Mouse (Mus musculus): Measurements from ENCODE around the gene Nrip1. TPM values are rescaled to one million over a fixed set of nuclear protein-coding genes. Genes with fewer than 3 reads are reported as not detected.
A peak's percentile ranks its signal among the peaks of the same experiment; 100 is the strongest.

The Nrip1 gene
- polyA plus RNA-seq, 1 experiment from 2014 or later: 19.1 TPM

DNA sequence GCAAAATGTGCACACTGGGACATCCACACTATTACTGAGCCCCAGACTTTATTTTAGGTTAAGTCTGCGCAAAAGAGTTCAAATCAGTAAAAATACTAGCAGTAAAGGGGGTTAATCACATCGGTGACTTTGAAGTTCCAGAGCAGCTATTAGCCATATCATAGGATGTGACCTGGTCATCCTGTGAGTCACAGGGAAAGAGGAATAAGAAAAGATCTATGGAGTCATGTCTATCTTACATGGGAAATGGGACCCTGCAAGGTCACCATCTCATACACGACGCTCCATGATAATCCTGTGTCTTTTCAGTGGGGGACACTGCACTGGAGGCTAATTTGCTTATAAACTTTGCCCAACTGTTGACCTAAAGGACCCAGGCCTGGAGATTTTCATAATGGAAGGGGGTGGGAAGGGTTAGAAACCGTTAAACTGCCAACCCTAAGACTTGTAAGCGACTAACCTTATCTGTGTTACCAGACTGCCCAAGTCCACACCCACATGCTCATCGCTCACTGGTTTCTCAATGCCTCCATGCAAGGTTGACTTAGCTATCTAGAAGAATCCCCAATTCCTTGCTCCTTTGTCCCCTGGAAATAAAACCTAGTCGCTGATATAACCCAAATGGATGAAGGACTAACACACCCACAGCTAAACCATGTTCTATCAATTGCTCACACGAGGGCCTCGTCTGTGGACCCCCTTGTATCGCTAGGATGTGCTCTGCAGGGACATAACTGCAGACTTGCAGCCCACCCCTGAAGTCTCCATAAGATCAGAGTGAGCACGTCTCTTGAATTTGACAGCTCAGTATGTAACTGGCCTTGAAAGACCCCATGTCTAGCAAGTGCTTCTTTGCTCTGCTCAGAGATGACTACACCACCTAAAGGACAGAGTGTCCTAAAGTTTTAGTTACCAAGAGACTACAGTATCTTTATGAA lies 59.3 kb downstream of the Nrip1 start:
- Histone ChIP-seq H3K4me3 (replicated peaks) (peak overlapping the region; percentile 30), H3K9me3 (replicated peaks) (no peaks in the 10 kb centered on the region), H3K36me3 (replicated peaks) (peaks cover 7% of the 10 kb centered on the region; the same call in 1 of the 2 replicates), H3K9ac (peak overlapping the region; percentile 49), H3K4me2 (peak overlapping the region; percentile 72), H3K27ac (replicated peaks) (peak overlapping the region; percentile 95), H3K4me1 (replicated peaks) (peaks cover 73% of the 10 kb centered on the region), H3K27me3 (no peaks in the 10 kb centered on the region)
- ATAC-seq (ENCODE audit: insufficient read depth): peak; percentile 97
- WGBS (ENCODE audit: insufficient replicate concordance): 29% methylated on average over 12 of the region's 12 CpGs

DNA sequence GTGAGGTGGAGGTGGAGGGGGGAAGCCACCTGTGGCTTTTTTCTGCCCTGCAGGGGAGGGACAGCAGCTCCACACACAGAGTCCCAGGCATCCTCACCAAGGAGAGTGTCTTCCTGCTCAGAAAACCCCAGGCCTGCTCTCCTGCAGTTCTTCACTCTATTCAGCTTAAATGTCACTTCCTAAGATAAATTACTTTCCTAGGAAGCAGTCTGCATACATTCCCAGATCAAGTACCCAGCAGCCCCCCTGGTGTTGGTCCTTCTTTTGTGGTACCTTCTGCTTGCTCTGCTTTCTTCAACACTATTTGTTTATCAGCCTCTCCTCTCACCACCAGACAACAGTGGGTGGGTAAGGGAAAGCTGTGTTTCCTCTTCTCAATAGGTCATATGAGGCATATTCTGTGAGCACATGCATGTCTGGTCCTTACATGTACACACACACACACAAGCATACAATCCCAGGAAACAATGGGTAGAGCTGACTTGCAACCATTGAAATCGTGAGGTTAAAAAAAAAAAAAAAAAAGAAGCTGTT lies 60.7 kb downstream of the Nrip1 start:
- WGBS (ENCODE audit: insufficient replicate concordance): 33% methylated on average over 1 of the region's 1 CpGs
- H3K4me2 ChIP-seq: no peak overlapping the region
- H3K27ac ChIP-seq (replicated peaks): peak overlapping the region; percentile 95
- H3K36me3 ChIP-seq (replicated peaks): peaks cover 15% of the 10 kb centered on the region
- H3K9ac ChIP-seq: peak overlapping the region; percentile 44; the same call in 1 of the 2 replicates
- H3K4me3 ChIP-seq (replicated peaks): no peak overlapping the region
- no peaks in the 10 kb centered on the region for H3K9me3 ChIP-seq (replicated peaks)
- H3K27me3 ChIP-seq: no peaks in the 10 kb centered on the region
- H3K4me1 ChIP-seq (replicated peaks): peaks cover 67% of the 10 kb centered on the region
- ATAC-seq (ENCODE audit: insufficient read depth): no peak

DNA sequence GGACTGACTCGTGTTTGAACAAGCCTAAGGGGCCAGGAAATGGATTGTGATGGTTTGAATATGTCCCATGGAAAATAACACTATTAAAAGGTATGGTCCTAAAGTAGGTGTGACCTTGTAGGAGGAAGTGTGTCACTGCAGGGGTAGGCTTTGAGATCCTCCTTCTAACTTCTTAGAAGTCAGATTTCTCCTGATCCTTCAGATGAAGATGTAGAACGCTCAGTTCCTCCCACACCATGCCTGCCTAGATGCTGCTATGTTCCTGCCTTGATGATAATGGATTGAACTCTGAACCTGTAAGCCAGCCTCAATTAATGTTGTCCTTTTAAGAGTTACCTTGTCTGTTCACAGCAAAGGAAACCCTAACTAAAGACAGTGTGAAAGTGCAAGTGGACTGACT lies 62.8 kb downstream of the Nrip1 start:
- no peak for ATAC-seq (ENCODE audit: insufficient read depth)
- Histone ChIP-seq H3K4me1 (replicated peaks) (peaks cover 59% of the 10 kb centered on the region), H3K36me3 (replicated peaks) (peaks cover 28% of the 10 kb centered on the region), H3K9ac (no peak overlapping the region), H3K9me3 (replicated peaks) (no peaks in the 10 kb centered on the region), H3K4me3 (replicated peaks) (no peak overlapping the region), H3K27me3 (no peaks in the 10 kb centered on the region), H3K4me2 (no peak overlapping the region), H3K27ac (replicated peaks) (0 out of 2 replicates have a peak overlapping the region, but pooled peaks have one; percentile 2)
- 65% methylated on average over 2 of the region's 2 CpGs for WGBS (ENCODE audit: insufficient replicate concordance)

DNA sequence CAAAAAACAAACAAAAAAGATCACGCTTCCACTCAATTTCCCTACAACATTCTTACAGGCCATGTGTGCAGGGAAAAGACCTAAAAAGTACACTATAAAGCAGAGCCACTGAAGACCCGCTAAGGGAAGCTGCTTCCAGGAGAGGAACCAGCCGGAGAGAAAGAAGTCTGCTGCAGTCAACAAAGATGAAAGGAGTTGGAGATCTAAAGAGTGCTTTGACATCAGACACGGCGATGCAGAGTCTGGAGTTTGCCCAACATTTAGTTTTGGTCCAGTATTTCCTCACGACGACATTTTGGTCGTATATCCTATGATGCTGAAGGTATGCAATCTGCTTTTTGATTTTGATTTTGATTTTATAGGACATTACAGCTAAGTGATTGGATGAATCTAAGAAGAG lies 63.3 kb downstream of the Nrip1 start:
- 82% methylated on average over 8 of the region's 8 CpGs for WGBS (ENCODE audit: insufficient replicate concordance)
- Histone ChIP-seq H3K27ac (replicated peaks) (no peak overlapping the region), H3K4me3 (replicated peaks) (no peak overlapping the region), H3K9ac (no peak overlapping the region), H3K4me2 (no peak overlapping the region), H3K4me1 (replicated peaks) (peaks cover 55% of the 10 kb centered on the region), H3K36me3 (replicated peaks) (peaks cover 28% of the 10 kb centered on the region), H3K27me3 (no peaks in the 10 kb centered on the region), H3K9me3 (replicated peaks) (no peaks in the 10 kb centered on the region)
- ATAC-seq (ENCODE audit: insufficient read depth): no peak

DNA sequence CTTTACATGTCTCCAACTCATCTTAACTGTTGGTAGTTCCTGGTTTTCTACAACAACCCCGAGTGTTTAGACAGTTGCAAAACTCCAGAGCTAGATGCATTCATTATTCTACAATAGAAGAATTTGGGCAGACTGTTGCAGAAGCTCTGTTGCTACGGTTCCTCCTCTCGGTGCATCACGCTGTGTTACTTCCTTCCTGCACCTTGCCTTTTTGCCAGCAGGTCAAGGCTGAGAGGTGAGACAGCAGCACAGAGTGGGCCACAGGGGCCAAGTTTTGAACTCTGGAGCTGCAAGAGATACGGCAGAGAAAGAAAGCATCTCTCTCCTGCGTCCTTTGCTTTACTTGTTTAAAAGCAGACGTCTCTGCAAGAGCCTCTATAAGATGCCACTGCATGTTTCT lies 64.3 kb downstream of the Nrip1 start:
- H3K4me1 ChIP-seq (replicated peaks): peaks cover 46% of the 10 kb centered on the region
- no peak overlapping the region for H3K27ac ChIP-seq (replicated peaks)
- H3K9me3 ChIP-seq (replicated peaks): no peaks in the 10 kb centered on the region
- 73% methylated on average over 7 of the region's 7 CpGs for WGBS (ENCODE audit: insufficient replicate concordance)
- H3K9ac ChIP-seq: no peak overlapping the region
- H3K27me3 ChIP-seq: no peaks in the 10 kb centered on the region
- H3K4me3 ChIP-seq (replicated peaks): no peak overlapping the region
- peaks cover 28% of the 10 kb centered on the region for H3K36me3 ChIP-seq (replicated peaks)
- no peak for ATAC-seq (ENCODE audit: insufficient read depth)
- H3K4me2 ChIP-seq: no peak overlapping the region

DNA sequence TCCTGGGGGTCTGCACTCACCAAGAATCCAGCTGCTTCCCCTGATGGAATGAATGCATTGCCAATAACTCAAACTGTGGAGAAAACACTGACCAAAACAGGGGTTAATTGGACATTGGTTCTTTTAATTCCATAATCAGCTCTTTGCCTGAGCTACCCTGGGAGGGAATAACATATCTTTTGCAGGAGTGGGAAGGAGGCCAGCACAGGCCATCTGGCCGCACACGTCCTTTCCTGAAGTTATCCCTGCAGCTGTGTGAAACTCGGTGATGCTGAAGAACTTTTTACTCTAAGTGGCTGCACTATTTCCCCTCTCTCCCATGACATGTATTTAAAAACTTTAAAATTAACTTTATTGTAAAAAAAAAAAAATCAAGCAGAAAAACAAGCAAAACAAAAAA lies 66.6 kb downstream of the Nrip1 start:
- peaks cover 32% of the 10 kb centered on the region for H3K4me1 ChIP-seq (replicated peaks)
- 83% methylated on average over 3 of the region's 3 CpGs for WGBS (ENCODE audit: insufficient replicate concordance)
- H3K27me3 ChIP-seq: no peaks in the 10 kb centered on the region
- ATAC-seq (ENCODE audit: insufficient read depth): no peak
- no peak overlapping the region for H3K27ac ChIP-seq (replicated peaks)
- no peak overlapping the region for H3K9ac ChIP-seq
- peaks cover 28% of the 10 kb centered on the region for H3K36me3 ChIP-seq (replicated peaks)
- H3K9me3 ChIP-seq (replicated peaks): no peaks in the 10 kb centered on the region
- H3K4me2 ChIP-seq: no peak overlapping the region
- no peak overlapping the region for H3K4me3 ChIP-seq (replicated peaks)

DNA sequence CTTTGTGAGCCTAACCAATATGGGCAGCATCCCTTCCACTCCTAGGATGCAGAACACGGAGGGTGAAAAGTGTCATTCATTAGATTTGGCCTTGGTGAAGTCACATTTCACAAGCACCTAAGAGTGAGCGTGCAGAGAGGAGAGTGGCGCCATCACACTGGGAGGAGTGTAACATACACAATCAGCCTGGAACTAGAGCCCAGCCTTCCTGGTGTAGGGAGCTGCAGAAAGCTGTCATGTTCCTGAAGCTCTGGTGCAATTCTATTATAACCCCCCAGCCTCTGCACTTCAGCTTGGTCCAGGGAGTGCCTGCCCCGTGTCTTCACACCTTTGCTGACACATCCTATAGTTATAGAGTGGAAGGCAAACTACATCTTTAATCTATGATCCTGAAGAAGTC lies 67.2 kb downstream of the Nrip1 start:
- Histone ChIP-seq H3K36me3 (replicated peaks) (peaks cover 28% of the 10 kb centered on the region), H3K4me2 (no peak overlapping the region), H3K4me1 (replicated peaks) (peaks cover 36% of the 10 kb centered on the region), H3K27ac (replicated peaks) (no peak overlapping the region), H3K9ac (no peak overlapping the region), H3K4me3 (replicated peaks) (no peak overlapping the region), H3K27me3 (no peaks in the 10 kb centered on the region), H3K9me3 (replicated peaks) (no peaks in the 10 kb centered on the region)
- 84% methylated on average over 4 of the region's 4 CpGs for WGBS (ENCODE audit: insufficient replicate concordance)
- no peak for ATAC-seq (ENCODE audit: insufficient read depth)

DNA sequence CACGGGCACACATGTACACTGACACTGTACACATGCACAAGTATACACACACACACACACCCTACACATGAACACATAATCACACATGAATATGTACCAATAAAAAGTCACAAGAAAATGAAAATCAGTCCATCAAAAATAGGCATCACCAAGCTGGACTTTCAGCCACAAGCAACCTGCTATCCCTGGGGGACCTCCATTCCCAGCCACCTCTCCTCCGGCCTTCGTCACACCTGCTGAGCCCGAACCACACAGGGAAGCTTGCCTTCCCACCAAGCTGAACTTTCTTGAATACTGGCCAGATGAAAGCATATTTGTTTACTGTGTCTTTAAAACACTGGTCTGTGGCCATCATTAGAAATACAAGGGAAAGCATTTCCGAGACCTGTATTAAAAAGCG lies 70.2 kb downstream of the Nrip1 start:
- no peak for ATAC-seq (ENCODE audit: insufficient read depth)
- no peak overlapping the region for H3K4me3 ChIP-seq (replicated peaks)
- peaks cover 13% of the 10 kb centered on the region for H3K36me3 ChIP-seq (replicated peaks)
- H3K27ac ChIP-seq (replicated peaks): no peak overlapping the region
- no peak overlapping the region for H3K9ac ChIP-seq
- WGBS (ENCODE audit: insufficient replicate concordance): 87% methylated on average over 6 of the region's 6 CpGs
- peaks cover 45% of the 10 kb centered on the region for H3K4me1 ChIP-seq (replicated peaks)
- H3K27me3 ChIP-seq: no peaks in the 10 kb centered on the region
- H3K4me2 ChIP-seq: no peak overlapping the region
- no peaks in the 10 kb centered on the region for H3K9me3 ChIP-seq (replicated peaks)

DNA sequence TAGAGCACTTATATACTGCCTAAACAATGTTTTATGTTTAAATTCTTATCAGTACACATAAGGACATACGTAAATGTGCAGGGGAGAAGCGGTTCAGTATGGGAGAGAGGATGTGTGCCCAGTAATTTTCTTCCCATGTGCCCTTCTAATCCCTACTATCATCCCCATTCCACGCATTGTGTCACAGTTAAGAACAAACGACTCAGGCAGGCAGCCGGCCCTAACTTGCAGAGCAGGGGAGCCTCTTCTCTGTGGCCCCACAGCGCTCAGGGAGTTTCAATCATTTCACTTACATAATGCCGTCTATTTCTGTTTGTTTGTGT lies 71.9 kb downstream of the Nrip1 start:
- H3K27ac ChIP-seq (replicated peaks): peak overlapping the region; percentile 16; the same call in 1 of the 2 replicates
- ATAC-seq (ENCODE audit: insufficient read depth): no peak

DNA sequence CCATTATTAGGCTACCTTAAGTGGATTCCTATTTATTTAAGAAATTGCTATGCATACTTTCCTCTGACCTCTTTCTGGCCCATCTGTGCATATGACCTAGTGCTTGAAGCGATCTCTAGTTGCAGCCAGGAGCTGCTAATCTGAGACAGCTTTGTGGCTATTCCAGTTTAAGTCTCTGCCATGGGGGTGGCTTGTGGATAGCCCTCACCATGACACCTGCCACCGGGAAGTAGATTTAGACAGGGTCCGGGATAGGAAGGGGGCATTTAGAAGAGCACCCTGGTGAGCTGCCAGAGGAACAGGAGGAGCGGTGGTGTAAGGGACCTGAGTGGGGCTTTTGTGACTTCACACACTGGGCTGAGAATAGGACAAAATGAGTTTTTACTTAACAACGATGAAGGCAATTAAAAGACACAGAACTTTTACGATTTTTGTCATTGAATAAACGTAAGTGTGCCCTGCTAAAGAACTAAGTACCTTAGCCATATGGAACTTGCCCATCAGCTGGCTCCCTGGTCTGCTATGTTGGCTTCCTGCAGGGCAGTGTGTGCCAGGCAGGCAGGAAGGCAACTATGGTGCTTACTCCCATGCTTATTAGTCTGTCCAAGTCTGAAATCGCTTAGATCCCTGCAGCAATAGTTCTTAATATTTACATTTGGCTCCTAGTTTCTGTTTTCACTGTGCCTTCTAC lies 72.4 kb downstream of the Nrip1 start:
- Histone ChIP-seq H3K27ac (replicated peaks) (no peak overlapping the region), H3K4me2 (no peak overlapping the region), H3K9ac (no peak overlapping the region), H3K27me3 (no peaks in the 10 kb centered on the region), H3K9me3 (replicated peaks) (no peaks in the 10 kb centered on the region), H3K36me3 (replicated peaks) (peaks cover 6% of the 10 kb centered on the region; the same call in 1 of the 2 replicates), H3K4me3 (replicated peaks) (no peak overlapping the region), H3K4me1 (replicated peaks) (peaks cover 36% of the 10 kb centered on the region)
- 80% methylated on average over 8 of the region's 8 CpGs for WGBS (ENCODE audit: insufficient replicate concordance)
- no peak for ATAC-seq (ENCODE audit: insufficient read depth)

More for the DNA sequence above, 71.9 kb downstream of the Nrip1 start:
- WGBS (ENCODE audit: insufficient replicate concordance): 68% methylated on average over 7 of the region's 7 CpGs
- Histone ChIP-seq H3K36me3 (replicated peaks) (peaks cover 6% of the 10 kb centered on the region; the same call in 1 of the 2 replicates), H3K9ac (no peak overlapping the region), H3K4me2 (no peak overlapping the region), H3K27me3 (no peaks in the 10 kb centered on the region), H3K4me1 (replicated peaks) (peaks cover 36% of the 10 kb centered on the region), H3K9me3 (replicated peaks) (no peaks in the 10 kb centered on the region), H3K4me3 (replicated peaks) (no peak overlapping the region)

DNA sequence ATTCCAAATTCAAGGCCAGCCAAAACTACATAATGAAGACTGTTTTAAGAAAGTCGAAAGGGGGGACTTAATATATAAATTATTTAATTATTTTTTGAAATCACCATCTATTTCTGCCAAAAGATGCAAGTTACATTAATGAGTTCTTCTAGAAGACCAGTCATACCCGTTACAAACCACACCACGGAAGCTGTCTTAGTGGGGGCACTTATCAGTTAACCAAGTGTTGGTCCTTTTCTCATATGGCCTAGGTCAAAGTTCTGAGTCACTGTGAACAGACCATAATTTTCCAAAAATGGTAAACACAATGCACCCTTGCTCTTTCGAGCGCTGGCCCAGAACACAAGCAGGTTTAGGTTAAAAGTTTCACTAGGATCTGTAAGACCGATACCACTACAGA lies 73.2 kb downstream of the Nrip1 start:
- H3K4me1 ChIP-seq (replicated peaks): peaks cover 36% of the 10 kb centered on the region
- no peaks in the 10 kb centered on the region for H3K27me3 ChIP-seq
- no peak overlapping the region for H3K9ac ChIP-seq
- H3K36me3 ChIP-seq (replicated peaks): 0 out of 2 replicates have a peak, but pooled peaks cover 7% of the 10 kb centered on the region
- H3K4me2 ChIP-seq: no peak overlapping the region
- H3K4me3 ChIP-seq (replicated peaks): no peak overlapping the region
- ATAC-seq (ENCODE audit: insufficient read depth): no peak
- H3K9me3 ChIP-seq (replicated peaks): no peaks in the 10 kb centered on the region
- WGBS (ENCODE audit: insufficient replicate concordance): 56% methylated on average over 6 of the region's 6 CpGs
- no peak overlapping the region for H3K27ac ChIP-seq (replicated peaks)
